Mouse (Mus musculus) MEL (cell line): ENCODE measurements around the gene Obp2a.

Source experiments
- CTCF ChIP-seq, 3 experiments: IDR thresholded peaks in 2 of 3; conservative IDR thresholded peaks in 1 of 3; 2 replicates each; pipeline ENCODE4 v1.5.1; 2011 to 2012; ENCODE audit warnings: low read length in 3 of 3, low read depth in 2 of 3, mild to moderate bottlenecking in 2 of 3, improper control_type of control experiment in 1 of 3, inconsistent platforms in 1 of 3, mixed read lengths in 1 of 3, moderate library complexity in 1 of 3; ENCODE audit not compliant: control insufficient read depth in 1 of 3, insufficient read depth in 1 of 3, poor library complexity in 1 of 3, severe bottlenecking in 1 of 3
- ELF1 ChIP-seq: IDR thresholded peaks from 2 replicates; pipeline ENCODE4 v1.6.1; 2014; ENCODE audit warnings: low read depth, mild to moderate bottlenecking, inconsistent platforms, low read length, improper control_type of control experiment, moderate library complexity
- JUND ChIP-seq: IDR thresholded peaks from 2 replicates; pipeline ENCODE4 v1.6.1; 2011; ENCODE audit warnings: low read depth, mild to moderate bottlenecking, improper control_type of control experiment, low read length
- POLR2A ChIP-seq, 2 experiments: IDR thresholded peaks; 2 replicates each; pipeline ENCODE4 v1.6.1; 2011 to 2012; ENCODE audit warnings: low read length in 2 of 2, mild to moderate bottlenecking in 2 of 2, control low read depth in 1 of 2, improper control_type of control experiment in 1 of 2, low read depth in 1 of 2, moderate library complexity in 1 of 2; ENCODE audit not compliant: control insufficient read depth in 1 of 2, insufficient read depth in 1 of 2, poor library complexity in 1 of 2
- POLR2AphosphoS2 ChIP-seq: IDR thresholded peaks from 2 replicates; pipeline ENCODE4 v1.6.1; 2011; ENCODE audit warnings: low read length, improper control_type of control experiment
- POLR2AphosphoS5 ChIP-seq: IDR thresholded peaks from 2 replicates; pipeline ENCODE4 v1.6.1; 2012; ENCODE audit warnings: low read depth, borderline replicate concordance, mild to moderate bottlenecking, inconsistent platforms, low read length, moderate library complexity, mixed read lengths
- RAD21 ChIP-seq: IDR thresholded peaks from 2 replicates; pipeline ENCODE4 v1.6.1; 2011; ENCODE audit warnings: mild to moderate bottlenecking, low read depth, low read length, improper control_type of control experiment
- SMC3 ChIP-seq: IDR thresholded peaks from 2 replicates; pipeline ENCODE4 v1.6.1; 2011; ENCODE audit warnings: low read depth, low read length, improper control_type of control experiment
- TAL1 ChIP-seq: IDR thresholded peaks from 2 replicates; pipeline ENCODE4 v1.6.1; 2012; ENCODE audit warnings: mild to moderate bottlenecking, inconsistent platforms, low read length, moderate library complexity, mixed read lengths
- TCF12 ChIP-seq: IDR thresholded peaks from 2 replicates; pipeline ENCODE4 v1.6.1; 2014; ENCODE audit warnings: low read depth, mild to moderate bottlenecking, inconsistent platforms, low read length, improper control_type of control experiment, moderate library complexity
- USF1 ChIP-seq: IDR thresholded peaks from 2 replicates; pipeline ENCODE4 v1.6.1; 2014; ENCODE audit warnings: low read depth, mild to moderate bottlenecking, inconsistent platforms, low read length, improper control_type of control experiment, moderate library complexity
- ZKSCAN1 ChIP-seq: IDR thresholded peaks from 2 replicates; pipeline ENCODE4 v1.6.1; 2012; ENCODE audit warnings: low read depth, mild to moderate bottlenecking, inconsistent platforms, low read length, improper control_type of control experiment, moderate library complexity

DNA sequence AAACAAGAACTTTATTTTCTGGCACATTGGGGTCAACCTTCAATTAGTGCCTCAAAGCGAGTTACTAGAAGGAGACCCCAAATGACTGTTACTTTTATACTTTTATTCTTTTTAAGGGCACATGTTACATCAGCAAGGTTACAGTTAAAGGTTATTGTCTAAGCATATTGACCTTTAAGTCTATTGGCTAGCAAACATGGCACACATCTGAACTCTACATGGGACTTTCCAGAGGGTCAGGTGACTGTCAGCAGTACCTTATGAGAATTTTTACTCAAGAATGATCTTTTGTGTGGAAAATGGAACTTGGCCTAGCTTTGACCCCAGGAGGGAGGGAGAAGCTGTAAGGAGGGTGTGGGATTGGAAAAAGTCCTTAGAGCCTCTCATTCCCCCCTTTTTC is 33.3 kb upstream of the Obp2a start:
- TF ChIP-seq CTCF (IDR thresholded peaks at IDR 0.05 in 2 of 3, conservative IDR thresholded peaks at IDR 0.05 in 1 of 3; ENCODE audit: control insufficient read depth in 1 of 3, insufficient read depth in 1 of 3, low read depth in 2 of 3, low read length in 3 of 3, poor library complexity in 1 of 3, severe bottlenecking in 1 of 3) (no peak), RAD21 (no peak), JUND (no peak), SMC3 (no peak), POLR2AphosphoS5 (no peak), ELF1 (no peak), POLR2AphosphoS2 (no peak), POLR2A (IDR thresholded peaks at IDR 0.05; ENCODE audit: control insufficient read depth in 1 of 2, insufficient read depth in 1 of 2, low read depth in 1 of 2, low read length in 2 of 2, poor library complexity in 1 of 2) (no peak), ZKSCAN1 (no peak), TAL1 (no peak), TCF12 (no peak), USF1 (no peak)
